Mouse (Mus musculus) thymus, postnatal 25 days (tissue): ENCODE measurements at regions not wholly inside any gene's neighbourhood (a gene's known extent, or its start where the extent isn't known, plus 50 kb on each side); places are given as distances from the start of the nearest gene placed in this dataset.

ENCODE experiments used
- DNase-seq: peaks from one replicate; pipeline ENCODE4 v3.0.0; 2022

GRCm38 (mm10) chr6:100176914-100177560, 110.2 kb downstream of the Rybp start:
- no peak for DNase-seq

- DNase-seq: peak; percentile 25
Observed at GRCm38 (mm10) chr6:100170711-100171348, 116.5 kb downstream of the Rybp start.

GRCm38 (mm10) chr6:100167321-100167720, 120.0 kb downstream of the Rybp start:
- DNase-seq: no peak

GRCm38 (mm10) chr6:100165746-100166145, 121.5 kb downstream of the Rybp start:
- no peak for DNase-seq

- no peak for DNase-seq
Observed at GRCm38 (mm10) chr6:100164162-100164561, 123.1 kb downstream of the Rybp start.

GRCm38 (mm10) chr6:100163814-100164130, 123.5 kb downstream of the Rybp start:
- no peak for DNase-seq

GRCm38 (mm10) chr6:100162961-100163813, 124.1 kb downstream of the Rybp start:
- DNase-seq: peak; percentile 44

GRCm38 (mm10) chr6:100160670-100161069, 126.6 kb downstream of the Rybp start:
- DNase-seq: no peak

GRCm38 (mm10) chr6:100159817-100160216, 127.5 kb downstream of the Rybp start:
- no peak for DNase-seq

GRCm38 (mm10) chr6:100159246-100159645, 128.0 kb downstream of the Rybp start:
- no peak for DNase-seq

- DNase-seq: no peak
Observed at GRCm38 (mm10) chr6:100157288-100157687, 130.0 kb downstream of the Rybp start.

GRCm38 (mm10) chr6:100156163-100156562, 131.1 kb downstream of the Rybp start:
- DNase-seq: no peak

- peak; percentile 34 for DNase-seq
Observed at GRCm38 (mm10) chr6:100155676-100156075, 131.6 kb downstream of the Rybp start.

- no peak for DNase-seq
Observed at GRCm38 (mm10) chr6:100151447-100151846, 135.8 kb downstream of the Rybp start.

- no peak for DNase-seq
Observed at GRCm38 (mm10) chr6:100150703-100151208, 136.5 kb downstream of the Rybp start.

GRCm38 (mm10) chr6:100149458-100149852, 137.8 kb downstream of the Rybp start:
- DNase-seq: no peak

GRCm38 (mm10) chr6:100148751-100149457, 138.4 kb downstream of the Rybp start:
- DNase-seq: no peak

- no peak for DNase-seq
Observed at GRCm38 (mm10) chr6:100146360-100146935, 140.8 kb downstream of the Rybp start.

GRCm38 (mm10) chr6:100145869-100146268, 141.4 kb downstream of the Rybp start:
- DNase-seq: no peak

- DNase-seq: no peak
Observed at GRCm38 (mm10) chr6:100144544-100145287, 142.6 kb downstream of the Rybp start.

- no peak for DNase-seq
Observed at GRCm38 (mm10) chr6:100143586-100144301, 143.5 kb downstream of the Rybp start.
